Mouse (Mus musculus): ENCODE measurements around the gene Fam170b.

GRCm38 (mm10) chr14:32856681-32857328 is 23.0 kb downstream of the Fam170b start, which contains the start of gene Vstm4:
- TF ChIP-seq ZNF384 (IDR thresholded peaks at IDR 0.05; ENCODE audit: low read depth, low read length) (no peak), HCFC1 (IDR thresholded peaks at IDR 0.05; ENCODE audit: borderline replicate concordance, insufficient read depth, low read length) (no peak), MAFK (IDR thresholded peaks at IDR 0.05; ENCODE audit: insufficient read depth, low read depth, low read length) (no peak), CHD2 (IDR thresholded peaks at IDR 0.05; ENCODE audit: low read depth, low read length) (no peak)

Measured in ES-E14 (cell line).